Mouse (Mus musculus) lung, postnatal 0 days (tissue): ENCODE results near the gene Dnttip1.

Experiments used
- CTCF ChIP-seq: IDR thresholded peaks from 2 replicates; pipeline ENCODE4 v1.5.1; 2016; ENCODE audit warnings: antibody characterized with exemption, mild to moderate bottlenecking
- EP300 ChIP-seq: IDR thresholded peaks from 2 replicates; pipeline ENCODE4 v1.6.1; 2016; ENCODE audit warnings: antibody characterized with exemption, mild to moderate bottlenecking, control low read depth

- TF ChIP-seq CTCF (no peak), EP300 (no peak)
Measured at GRCm38 (mm10) chr2:164762593-164762992, 16.8 kb downstream of the Dnttip1 start.
